Mouse (Mus musculus) gastrocnemius, adult 8-10 months (tissue): ENCODE data around the gene Tchp. TPM values are rescaled to one million over a fixed set of nuclear protein-coding genes. Genes with fewer than 3 reads are reported as not detected.

Experiments used
- DNase-seq, 2 experiments: peaks; one replicate each; pipeline ENCODE4 v3.0.0; 2022; ENCODE audit warnings: low spot score in 2 of 2
- total RNA-seq, 4 experiments: library from RNA; stranded (reverse); gene quantifications; 2 replicates each; pipeline ENCODE4 v1.2.4; 2022

Gene Tchp
- 1 to 10 TPM; 3.1 to 3.9 (median 3.4) TPM for total RNA-seq

DNA sequence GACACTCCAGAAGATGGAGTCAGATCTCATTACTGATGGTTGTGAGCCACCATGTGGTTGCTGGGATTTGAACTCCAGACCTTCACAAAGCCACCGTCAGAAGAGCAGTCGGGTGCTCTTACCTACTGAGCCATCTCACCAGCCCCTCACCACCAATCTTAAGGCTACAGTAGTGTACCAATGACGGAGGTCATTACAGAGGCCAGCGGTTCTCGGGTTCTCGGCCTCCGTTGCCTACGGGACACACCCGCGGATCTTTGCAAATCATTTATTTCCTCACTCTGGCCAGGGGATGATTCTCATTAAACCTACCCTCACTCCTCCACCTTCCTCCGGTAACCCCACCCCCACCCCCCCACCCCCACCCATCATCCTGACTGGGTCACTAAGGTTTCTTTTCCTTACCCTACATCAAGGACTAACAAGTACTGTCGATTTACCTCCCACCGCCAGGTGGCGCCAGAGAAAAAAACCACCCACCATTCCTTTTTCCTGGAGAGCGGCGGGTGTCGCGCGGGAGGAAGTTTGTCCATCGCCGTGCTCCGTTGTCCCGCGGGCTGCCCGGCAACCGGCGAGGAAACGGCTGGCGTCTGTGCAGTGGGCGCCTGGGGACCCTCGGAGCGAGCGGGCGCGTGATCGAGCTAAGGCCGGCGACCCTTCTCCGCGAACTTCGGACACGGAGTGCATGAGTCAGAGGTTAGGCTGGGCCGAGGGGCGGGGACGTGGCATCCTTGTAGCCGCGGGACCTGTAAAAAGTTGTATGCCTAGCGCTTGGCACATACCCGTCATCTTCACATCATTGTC, at the start of gene Tchp:
Gene Tchp (plus strand): TSS at position 496 of the 804 bp plus-strand sequence.
- peak; percentile 84 to 86 for DNase-seq

DNA sequence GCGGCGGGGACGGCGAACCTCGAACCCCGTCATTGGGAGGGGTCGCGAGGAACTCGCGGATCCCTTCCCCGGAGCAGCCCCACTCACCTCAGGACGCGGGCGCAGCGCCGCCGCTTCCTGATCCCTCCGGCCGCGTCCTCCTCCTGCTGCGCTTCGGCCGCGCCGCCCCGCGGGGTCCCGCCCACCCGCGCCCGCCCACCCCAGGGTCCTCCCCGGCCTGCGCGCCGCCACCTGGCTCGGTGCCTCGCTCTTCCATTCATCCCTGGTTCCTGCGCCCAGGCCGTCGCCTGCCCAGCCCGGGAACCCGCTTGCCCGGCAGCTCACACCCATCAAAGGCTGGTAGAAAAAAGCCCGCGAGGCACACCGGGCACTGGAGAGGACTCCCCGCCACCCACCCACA, 49.3 kb upstream of the Tchp start, which contains the start of gene Trpv4:
Gene Trpv4 (minus strand): TSS at position 167 of the 400 bp plus-strand sequence.
- no peak for DNase-seq

DNA sequence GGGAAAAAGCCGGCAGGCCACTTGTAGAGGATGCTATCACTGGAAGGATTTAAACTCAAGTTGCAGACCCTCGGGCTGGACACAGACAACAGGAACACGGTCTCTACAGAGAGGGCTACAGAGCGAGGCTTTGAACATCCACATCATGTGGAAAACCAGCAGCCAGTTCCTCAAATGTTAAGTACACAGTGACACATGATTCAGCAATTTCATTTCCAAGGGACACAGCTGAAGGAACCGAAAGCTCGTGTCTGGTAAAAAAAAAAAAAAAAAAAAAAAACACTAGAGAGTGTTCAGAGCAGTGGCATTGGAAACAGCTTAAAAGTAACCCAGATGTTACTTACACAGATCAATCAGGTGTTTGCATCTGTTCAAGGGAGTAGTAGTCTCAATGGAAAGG, 46.5 kb upstream of the Tchp start:
- no peak for DNase-seq

DNA sequence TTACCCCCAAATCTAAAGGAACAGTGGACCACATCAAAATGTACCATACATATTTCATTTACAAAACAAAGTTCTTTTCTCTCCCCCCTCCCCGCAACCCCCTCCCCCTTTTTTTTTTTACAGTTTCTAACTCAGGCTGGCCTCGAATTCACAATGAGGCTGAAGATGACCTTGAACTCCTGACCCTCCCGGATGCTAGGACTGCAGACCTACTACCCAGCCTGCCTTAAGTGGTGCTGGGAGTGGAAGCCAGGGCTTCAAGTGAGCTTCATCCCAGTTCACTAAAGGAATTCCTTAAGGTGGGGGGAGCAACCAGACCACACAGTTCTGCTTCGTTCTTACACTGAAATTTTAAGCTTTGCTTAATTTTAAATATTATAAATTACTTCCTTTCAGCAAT, 43.4 kb upstream of the Tchp start:
- DNase-seq = no peak

DNA sequence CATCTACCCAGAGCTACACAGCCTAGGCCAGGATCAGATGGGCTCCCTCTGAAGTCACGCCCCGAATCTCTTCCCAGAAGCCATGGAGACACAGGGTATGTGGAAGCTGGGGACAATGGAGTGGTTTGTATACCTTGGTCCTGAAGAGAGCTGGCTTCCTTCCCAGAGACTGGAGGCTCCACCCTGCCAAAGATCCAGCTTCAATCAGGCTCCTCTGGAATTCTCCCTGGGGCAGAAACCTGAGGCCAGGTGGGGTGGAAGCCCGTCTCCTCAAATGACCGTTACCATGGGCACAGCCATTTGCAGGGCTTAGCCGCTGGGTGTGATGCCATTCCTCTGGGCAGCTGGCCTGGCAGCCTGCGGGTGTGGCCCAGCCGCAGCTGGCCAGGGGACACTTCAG, 42.8 kb upstream of the Tchp start:
- DNase-seq = no peak

DNA sequence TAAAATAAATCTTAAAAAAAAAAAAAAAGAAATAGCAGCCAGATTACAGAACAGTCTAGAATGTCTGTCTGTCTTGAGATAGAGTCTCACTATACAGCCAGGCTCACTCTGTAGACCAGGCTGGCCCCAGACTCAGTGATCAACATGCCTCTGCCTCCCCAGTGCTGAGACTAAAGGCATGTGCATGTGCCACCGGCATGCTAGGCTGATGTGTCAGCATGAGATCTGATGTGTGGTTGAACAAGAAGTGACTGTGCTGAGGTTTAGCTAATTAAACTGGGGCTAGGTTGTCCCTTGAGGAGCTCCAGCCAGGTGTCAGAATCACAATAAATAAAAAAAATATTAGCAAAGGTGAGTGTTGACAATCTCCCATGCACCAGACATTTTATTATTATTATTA, 40.9 kb upstream of the Tchp start:
- no peak for DNase-seq

DNA sequence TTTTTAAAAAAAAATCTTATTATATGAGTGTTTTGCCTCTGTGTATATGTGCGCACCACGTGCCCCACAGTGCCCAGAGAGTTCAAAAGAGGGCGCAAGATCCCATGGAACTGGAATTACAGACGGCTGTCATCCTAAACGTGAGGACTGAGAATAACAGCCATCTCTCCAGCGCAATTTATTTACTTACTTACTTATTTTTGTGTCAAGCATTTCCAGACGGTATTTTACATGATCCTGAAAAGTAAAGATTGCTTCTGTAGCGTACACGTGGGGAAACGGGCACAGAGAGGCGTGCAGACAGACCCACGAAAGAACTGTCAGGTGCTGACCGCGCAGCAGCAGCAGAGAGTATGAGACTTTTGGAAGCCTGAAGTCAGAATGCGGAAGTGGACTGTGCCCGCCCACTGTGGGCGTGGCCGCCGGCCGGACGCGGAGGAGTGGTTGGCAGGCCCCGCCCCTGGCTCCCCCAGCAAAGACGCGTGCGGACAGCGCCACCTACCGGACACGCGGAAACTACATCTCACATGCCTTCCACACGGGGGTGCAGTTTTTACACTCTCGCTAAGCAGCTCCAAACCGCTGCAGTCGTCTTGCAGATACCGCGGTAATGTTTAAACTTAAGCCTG, 40.2 kb upstream of the Tchp start:
- peak; percentile 99 for DNase-seq

DNA sequence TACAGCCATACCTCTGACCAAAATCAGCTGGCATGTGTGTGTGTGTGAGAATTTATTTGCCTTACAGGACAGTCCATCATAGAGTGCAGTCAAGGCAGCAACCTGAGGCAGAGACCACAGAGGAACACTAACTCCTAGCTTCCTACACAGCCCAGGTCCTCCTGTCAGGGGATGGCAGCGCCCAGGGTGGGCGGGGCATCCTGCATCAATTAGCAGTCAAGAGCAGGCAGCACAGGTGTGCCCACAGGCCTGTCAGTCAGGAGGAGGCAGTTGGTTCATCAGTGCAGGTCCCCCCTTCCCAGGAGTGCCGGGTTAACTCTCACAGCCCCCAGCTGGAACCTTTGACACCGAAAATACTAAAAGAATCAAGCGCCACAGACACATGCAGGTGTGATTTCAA, 38.5 kb upstream of the Tchp start:
- DNase-seq = no peak

DNA sequence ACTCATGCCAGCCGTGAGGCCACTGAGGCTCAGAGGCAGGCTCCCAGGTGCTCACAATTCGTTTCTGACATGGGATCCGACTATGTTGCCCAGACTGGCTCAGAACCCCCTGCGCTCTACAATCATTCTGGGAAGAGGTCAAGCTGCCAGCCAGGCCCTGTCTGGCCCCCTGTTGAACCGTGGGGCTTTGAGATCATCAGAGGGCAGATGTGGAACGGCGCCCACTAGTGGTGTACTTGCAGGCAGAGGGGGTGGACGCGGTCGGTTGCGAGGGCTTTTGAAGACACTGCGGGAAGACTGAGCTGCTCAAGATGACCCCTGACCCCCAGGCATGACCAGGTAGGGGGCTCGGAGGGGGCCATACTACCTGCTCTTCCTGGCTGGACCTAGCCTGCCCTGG, 34.4 kb upstream of the Tchp start:
- no peak for DNase-seq

DNA sequence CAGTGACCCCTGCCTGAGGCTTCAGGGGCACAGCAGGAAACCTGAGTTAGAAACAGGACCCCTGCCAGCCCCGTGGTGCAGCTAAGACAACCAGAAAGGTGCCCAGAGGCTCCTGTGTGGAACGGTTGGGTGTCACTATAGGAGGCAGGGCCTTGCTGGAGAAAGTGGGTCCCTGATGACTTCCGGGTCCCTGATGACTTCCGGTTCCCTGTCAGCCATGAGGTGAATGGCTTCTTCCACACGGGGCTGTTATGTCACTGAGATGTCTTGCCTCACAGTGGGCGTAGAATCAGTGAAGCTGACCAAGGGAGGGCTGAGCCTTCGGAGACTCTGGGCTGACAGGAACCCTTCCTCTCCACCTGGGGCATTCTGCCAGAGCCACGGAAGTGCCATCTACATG, 33.0 kb upstream of the Tchp start:
- DNase-seq = no peak

DNA sequence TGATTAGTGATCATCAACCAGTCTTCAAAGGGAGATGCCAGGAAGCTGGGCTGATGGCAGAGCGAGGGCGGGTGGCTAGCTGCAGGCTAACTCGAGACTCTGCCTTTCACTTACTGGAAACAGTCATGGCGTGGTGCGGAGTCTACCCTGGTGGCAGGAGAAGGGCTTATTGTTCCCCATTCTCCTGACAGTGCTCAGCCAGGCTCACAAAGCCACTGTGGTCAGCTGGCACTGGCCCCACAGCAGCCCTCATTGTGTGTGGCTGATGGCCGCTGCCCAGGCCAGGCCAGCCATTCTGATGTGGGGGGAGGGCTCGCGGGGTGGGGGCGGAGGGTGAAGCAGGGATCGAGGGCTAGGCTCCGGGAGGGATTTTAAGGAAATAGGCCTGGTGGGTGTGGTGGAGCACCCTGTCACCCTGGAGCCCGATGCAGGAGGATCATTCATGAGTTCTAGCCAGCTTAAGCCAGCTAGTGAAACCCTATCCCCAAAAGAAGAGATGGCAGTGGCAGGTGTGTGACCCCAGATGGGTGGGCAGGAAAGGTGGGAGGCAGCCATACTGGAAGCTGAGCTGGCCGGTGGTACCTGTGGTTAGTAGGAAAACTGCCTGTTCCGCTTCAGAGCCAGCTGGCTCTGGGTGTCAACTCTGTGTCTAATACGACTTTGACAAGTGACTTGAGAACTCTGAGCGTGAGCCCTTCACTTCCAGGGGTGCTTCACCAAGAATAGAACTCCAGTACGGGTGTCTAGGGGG, 27.5 kb upstream of the Tchp start:
- no peak for DNase-seq

DNA sequence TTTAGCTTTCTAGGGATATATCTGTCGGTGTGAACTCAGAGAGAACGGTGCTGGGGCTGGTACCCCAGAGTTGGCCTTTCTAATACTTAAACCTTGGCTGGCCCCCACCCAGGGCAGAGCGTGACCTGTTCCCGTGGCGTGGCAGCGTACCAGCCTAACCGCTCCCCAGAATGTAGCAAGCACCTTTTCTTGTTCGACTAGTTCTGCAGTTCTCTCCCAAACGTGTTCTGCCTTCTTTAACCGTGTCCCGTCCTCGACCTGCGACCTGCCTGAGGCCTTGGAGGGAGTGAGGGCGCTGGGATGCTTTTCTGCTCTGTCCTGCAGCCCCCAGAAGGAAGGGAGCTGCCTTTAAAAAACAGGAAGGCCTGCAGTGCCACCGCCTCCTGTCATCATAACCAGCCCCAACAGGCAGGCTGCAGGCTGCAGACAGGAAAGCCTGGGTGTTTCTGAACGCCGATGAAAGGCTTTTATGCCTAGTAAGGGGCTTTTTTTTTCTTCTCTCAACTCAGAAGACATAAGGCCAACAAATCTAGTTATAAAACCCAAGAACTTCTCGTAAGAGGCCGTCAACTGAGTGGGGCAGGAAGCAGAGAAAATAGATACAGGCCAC, 26.8 kb upstream of the Tchp start:
- no peak for DNase-seq

DNA sequence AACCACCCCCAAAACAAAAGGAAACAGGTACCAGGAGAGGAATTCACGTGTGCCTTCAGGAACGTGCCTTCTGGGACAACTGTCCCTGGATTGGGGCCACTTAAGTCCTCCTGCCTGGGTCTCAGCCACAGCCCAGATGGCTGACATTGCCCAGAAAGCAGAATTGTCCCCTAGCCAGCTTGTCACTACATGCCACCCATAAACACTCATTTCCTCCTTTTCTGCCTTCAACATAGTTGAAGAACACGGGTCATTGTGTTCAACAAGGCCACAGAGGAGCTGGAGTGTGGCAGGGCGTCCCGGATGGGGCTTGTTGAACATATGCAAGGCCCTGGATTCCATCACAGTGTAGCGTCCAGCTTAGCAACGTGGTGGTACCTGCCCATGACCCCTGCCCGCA, 25.8 kb upstream of the Tchp start:
- DNase-seq = no peak

DNA sequence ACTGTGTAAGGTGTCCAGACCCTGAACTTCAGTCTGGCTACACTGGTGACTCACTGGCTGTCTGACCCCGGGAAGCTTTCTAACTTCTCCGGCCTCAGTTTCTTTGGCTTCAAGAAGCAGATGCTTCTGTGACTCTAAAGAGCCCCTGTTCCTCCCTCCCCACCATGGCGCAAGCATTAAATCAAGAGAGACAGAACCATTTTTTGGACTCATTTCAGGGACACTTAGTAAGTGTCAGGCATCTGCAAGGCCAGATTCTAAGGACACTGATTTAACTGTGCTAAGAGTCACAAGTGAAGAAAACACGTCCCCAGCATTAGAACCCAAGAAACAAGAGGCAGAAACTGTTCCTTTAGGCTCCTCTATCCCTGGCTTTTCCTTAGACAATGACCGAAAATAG, 21.6 kb upstream of the Tchp start:
- DNase-seq = no peak

DNA sequence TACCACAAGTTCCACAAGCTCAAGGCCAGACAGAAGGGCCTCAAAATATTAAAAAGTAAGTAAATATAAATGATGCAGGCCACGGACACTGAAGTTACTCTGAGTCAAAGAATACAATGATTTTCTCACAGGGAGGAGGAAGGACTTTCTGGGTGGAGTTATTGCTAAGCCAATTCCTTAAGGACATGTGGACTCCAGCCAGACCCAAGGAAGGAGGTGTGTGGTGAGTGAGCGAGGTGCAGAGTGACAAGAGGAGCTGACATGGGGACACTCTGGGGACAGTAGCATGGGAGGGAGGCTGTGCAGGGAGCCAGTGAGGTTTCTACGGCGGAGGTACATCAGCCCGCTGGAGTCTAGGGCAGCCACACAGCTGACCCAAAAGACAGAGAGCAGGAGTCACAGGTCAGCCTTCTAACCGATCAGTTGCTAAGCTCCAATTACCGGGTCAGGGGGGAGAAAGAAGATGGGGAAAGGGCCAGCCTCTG, 20.8 kb upstream of the Tchp start:
- no peak for DNase-seq

DNA sequence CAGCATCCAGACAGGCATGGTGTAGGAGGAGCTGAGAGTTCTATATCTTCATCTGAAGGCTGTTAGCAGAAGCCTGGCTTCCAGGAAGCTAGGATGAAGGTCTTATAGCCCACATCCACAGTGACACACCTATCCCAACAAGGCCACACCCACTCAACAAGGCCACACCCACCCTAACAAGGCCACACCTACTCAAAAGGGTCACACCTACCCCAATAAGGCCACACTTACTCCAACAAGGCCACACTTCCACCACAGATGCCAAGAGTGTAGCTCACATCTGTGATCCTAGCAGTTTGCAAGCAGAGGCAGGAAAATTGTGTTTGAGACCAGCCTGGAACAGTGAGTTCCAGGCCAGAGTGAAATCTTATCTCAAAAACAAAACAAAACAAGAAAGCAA, 19.7 kb upstream of the Tchp start:
- no peak for DNase-seq

DNA sequence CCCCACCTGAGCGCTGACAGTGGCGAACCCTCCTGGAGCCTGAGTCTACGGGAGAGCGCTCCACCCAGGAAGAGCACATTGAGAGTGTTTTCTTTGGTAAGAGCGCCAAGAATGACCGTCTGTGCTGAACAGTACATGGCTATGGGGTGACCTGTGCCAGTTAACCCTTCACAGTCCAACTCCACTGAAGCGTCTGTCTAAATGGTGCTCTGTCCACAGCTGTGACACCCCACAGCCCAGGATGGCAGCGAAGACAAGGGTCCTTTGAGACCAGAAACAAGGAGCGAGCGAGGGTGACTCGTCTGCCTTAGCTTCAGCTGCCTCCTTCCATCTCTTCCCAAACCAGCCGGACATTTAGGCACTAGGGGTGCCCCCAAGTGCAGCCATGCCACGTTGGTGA, 18.9 kb upstream of the Tchp start:
- no peak for DNase-seq

DNA sequence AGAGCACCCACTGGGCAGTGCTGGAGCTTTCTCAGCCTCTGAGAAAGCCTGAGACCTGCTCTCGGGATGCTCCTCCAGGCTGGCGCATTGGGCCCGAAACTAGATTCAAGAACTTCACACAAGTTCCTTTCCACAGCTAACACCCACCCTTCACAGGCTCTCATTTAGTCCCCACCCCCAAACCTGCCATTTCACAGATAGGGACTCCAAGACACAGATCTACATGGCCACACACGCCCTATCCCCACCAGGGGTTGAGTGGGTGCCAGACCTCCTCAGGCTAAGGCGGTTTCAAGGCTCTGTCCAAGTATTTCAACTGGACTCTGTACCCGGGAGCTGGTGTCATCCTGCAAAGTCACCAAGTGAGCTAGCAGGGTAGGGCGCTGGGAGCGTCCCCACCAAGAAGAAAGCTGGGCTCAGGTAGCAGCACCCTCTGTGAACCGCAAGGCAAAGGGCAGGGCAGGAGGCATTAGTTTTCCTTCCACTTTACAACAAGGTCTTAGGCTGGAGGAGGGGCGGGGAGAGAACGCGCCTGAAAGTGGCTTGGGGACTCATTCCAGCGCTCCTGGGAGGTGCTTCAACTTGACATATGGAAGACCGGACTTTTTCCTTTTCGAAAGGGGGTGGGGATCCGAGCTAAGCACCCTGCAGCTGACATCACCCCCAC, 17.7 kb upstream of the Tchp start:
- DNase-seq = no peak

DNA sequence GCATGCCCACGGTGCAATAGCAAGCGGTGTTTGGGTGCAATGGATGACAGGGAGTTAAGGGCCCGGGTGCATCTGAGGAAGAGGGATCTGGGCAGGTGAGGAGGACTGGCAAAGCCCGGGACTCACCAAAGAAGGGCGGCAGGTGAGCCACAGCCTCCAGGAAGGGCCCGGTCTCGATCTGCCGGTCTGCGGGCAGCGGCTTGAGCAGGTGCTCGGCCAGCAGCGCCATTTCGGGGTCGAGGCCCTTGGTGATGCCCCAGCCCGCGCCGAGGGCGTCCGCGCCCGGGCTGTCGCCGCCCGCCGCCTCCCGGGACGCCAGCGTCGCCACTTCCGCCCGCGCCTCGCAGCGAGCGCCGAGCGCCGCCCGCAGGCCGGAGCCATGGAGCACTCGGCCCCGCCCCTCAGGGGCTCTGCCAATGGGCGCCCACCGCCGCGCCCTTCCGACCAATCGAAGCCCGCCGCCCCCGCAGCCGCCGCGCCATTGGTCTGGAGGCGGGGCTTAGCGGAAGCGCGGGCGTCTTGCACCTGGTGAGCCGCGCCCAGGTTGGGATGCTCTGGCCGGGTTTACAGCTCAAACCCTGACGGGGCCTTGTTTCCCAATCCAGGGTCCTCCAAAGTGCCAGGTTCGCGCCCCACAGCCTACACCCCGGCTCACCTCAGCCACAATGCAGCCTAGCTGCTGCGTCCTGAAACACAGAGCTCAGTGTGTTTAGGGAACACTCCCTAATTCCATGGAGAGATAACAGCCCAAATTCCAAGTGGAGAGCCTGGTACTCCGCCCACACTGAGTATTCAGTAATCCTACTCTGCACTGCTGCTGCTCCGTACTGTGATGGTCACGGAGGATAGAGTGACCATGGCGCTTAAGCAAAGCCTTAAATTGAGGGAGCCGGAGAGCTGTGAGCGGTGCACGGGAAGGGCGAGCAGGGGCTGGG, 16.7 kb upstream of the Tchp start, which contains the start of gene Gltp:
Gene Gltp (minus strand): TSS at position 352 of the 935 bp plus-strand sequence.
- peak; percentile 82 to 90 for DNase-seq

DNA sequence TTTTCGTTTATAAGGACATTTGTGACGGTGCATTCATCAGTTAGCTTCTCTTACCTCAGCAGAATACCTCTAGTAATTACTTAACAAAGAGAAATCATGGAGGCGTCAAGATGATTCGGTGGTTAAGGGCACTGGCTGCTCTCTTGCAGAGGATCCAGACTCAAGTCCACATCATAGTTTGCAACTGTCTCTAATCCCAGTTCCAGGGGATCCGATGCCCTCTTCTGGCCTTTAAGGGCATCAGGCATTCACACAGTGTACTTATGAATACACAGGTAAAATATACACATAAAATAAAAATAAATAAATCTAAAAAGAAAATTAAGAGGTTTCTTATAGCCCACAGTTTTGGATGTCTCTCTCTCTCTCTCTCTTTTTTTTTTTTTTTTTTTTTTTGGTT, 11.8 kb upstream of the Tchp start:
- no peak for DNase-seq
